Mouse (Mus musculus) cortical plate, adult 2 months (tissue): ENCODE results near the gene Ccdc184. TPM values are rescaled to one million over a fixed set of nuclear protein-coding genes. Genes with fewer than 3 reads are reported as not detected.

Source experiments
- H3K27ac ChIP-seq: fragments of 200-500 bp; 2 replicates; pipeline ENCODE4 v1.5.1; 2012; ENCODE audit warnings: low read length, control low read depth, inconsistent platforms; ENCODE audit not compliant: insufficient read depth
- H3K4me1 ChIP-seq: fragments of 200-500 bp; 2 replicates; pipeline ENCODE4 v1.6.1; 2011; ENCODE audit warnings: low read length; ENCODE audit not compliant: control insufficient read depth, insufficient read depth
- H3K4me3 ChIP-seq: fragments of 200-500 bp; 2 replicates; pipeline ENCODE4 v1.5.1; 2011; ENCODE audit warnings: mild to moderate bottlenecking, low read length, control low read depth; ENCODE audit not compliant: insufficient read depth
- CTCF ChIP-seq: fragments of 200-500 bp; IDR thresholded peaks from 2 replicates; pipeline ENCODE4 v1.5.1; 2011; ENCODE audit warnings: mild to moderate bottlenecking, control low read depth, low read length; ENCODE audit not compliant: insufficient read depth; ENCODE audit errors: extremely low read depth
- POLR2A ChIP-seq: fragments of 200-500 bp; IDR thresholded peaks from 2 replicates; pipeline ENCODE4 v1.6.1; 2011; ENCODE audit warnings: mild to moderate bottlenecking, low read length, control low read depth; ENCODE audit not compliant: insufficient read depth; ENCODE audit errors: extremely low read depth
- polyA plus RNA-seq: library from polyadenylated mRNA; depleted of rRNA; stranded (reverse); fragments of >200 nt; gene quantifications from 2 replicates; pipeline ENCODE4 v1.2.3, GENCODE M21; 2012; rRNA removed

Gene Ccdc184
- polyA plus RNA-seq, 1 experiment = 23.0 TPM

DNA sequence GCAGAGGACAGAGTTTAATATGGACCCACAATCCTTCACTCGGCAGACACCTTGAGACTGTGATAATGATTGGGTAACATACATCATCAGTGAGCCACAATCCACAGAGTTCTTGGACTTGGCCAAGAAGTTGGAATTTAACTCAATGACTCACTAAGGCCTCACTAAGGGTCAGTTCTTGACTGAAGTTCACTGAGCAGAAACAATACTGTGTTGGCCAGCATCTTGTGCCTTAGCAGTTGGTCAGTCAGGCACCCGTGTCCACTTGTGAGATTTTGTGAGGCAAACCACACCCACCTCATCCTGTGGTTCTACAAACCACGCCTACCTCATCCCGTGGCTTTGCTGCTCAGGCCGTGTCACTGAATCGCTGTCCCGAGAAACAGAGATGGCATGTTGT lies 42.7 kb downstream of the Ccdc184 start:
- Histone ChIP-seq H3K4me1 (no peaks in the 10 kb centered on the region), H3K4me3 (no peak overlapping the region), H3K27ac (no peak overlapping the region)
- TF ChIP-seq CTCF (no peak), POLR2A (no peak)

DNA sequence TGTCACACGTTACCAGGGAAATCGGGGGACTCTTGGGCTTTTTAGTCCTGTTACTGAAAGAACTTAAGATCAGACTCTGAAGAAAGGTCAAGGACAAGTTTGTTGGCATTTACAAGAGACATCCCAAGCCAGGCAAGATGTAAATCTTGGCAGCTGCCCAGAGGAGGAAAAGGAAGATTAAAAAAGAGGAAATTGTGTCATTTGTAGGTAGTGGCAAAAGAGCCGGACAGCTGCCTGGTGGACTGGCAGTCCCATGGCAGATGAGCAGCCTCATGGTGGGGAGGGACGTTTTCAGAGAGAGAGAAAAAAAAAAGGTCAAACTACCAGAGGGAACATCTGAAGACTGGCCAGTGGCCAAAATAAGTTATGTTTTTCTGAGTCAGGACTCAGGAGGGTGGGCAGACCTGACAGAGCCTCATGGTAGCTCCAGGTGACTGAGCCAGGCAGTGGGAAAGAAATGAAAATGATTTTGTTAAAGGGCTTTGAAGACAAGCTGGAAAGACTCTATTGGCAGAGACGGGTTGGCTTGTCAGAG lies 46.4 kb downstream of the Ccdc184 start:
- H3K27ac ChIP-seq = no peak overlapping the region
- TF ChIP-seq POLR2A (no peak), CTCF (no peak)
- H3K4me3 ChIP-seq = no peak overlapping the region
- H3K4me1 ChIP-seq = no peaks in the 10 kb centered on the region

DNA sequence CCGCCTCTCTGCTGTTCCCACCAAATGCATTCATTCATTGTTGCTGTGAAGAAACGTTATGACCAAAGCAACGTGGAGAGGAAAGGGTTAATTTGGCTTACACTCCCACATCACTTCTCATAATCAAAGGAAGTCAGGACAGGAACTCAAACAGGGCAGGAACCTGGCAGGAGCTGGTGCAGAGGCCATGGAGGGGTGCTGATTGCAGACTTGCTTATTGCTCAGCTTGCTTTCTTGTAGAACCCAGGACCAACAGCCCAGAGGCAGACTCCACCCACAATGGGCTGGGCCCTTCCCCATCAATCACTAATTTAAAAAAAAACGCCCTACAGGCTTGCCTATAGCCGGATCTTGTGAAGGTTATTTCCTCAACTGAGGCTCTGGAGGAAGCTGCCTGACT lies 47.2 kb downstream of the Ccdc184 start:
- no peaks in the 10 kb centered on the region for H3K4me1 ChIP-seq
- TF ChIP-seq CTCF (no peak), POLR2A (no peak)
- H3K4me3 ChIP-seq = no peak overlapping the region
- H3K27ac ChIP-seq = no peak overlapping the region

Other genes with a start within 250 kb of the Ccdc184 start
- 58.3 and 63.6 TPM in 2 replicates for gene Tmem106c, start 203.0 kb upstream of the Ccdc184 start, polyA plus RNA-seq
- gene Col2a1, start 162.5 kb upstream of the Ccdc184 start, polyA plus RNA-seq = 0.87 and 1.1 TPM in 2 replicates
- gene Pfkm, start 74.6 kb upstream of the Ccdc184 start, polyA plus RNA-seq = 391 and 405 TPM in 2 replicates
- 10.3 and 10.6 TPM in 2 replicates for gene Senp1, start 73.4 kb upstream of the Ccdc184 start, polyA plus RNA-seq
- 66.5 and 69.5 TPM in 2 replicates for gene Asb8, start 1.5 kb upstream of the Ccdc184 start, polyA plus RNA-seq
- 0.42 and 0.46 TPM in 2 replicates for gene Olfr288, start 28.4 kb downstream of the Ccdc184 start, polyA plus RNA-seq
- 0.25 TPM in 1 of 2 replicates, not detected in the other for gene Gm44579, start 53.8 kb downstream of the Ccdc184 start, polyA plus RNA-seq
- gene Olfr287, start 53.9 kb downstream of the Ccdc184 start, polyA plus RNA-seq = 16.8 and 18.2 TPM in 2 replicates
- not detected in 2 replicates for gene Olfr286, start 67.3 kb downstream of the Ccdc184 start, polyA plus RNA-seq
- not detected in 2 replicates for gene H1fnt, start 90.1 kb downstream of the Ccdc184 start, polyA plus RNA-seq
- gene Zfp641, start 129.0 kb downstream of the Ccdc184 start, polyA plus RNA-seq = 10.3 and 12.2 TPM in 2 replicates
- gene Olfr285, start 150.2 kb downstream of the Ccdc184 start, polyA plus RNA-seq = not detected in 2 replicates
- not detected in 2 replicates for gene Olfr284, start 173.8 kb downstream of the Ccdc184 start, polyA plus RNA-seq
- 0.21 and 0.26 TPM in 2 replicates for gene Olfr283, start 213.8 kb downstream of the Ccdc184 start, polyA plus RNA-seq